Mouse (Mus musculus) duodenum, adult 2 months (tissue): ENCODE data around the gene Xrcc5. TPM values are rescaled to one million over a fixed set of nuclear protein-coding genes. Genes with fewer than 3 reads are reported as not detected.

ENCODE experiments used
- polyA plus RNA-seq: library from polyadenylated mRNA; depleted of rRNA; stranded (reverse); fragments of >200 nt; gene quantifications from 2 replicates; pipeline ENCODE4 v1.2.3, GENCODE M21; 2012; ENCODE audit warnings: low replicate concordance; rRNA removed

Gene Xrcc5
- polyA plus RNA-seq = 0.08 and 0.26 TPM in 2 replicates

GRCm38 (mm10) chr1:72307317-72307798 lies at the start of gene Xrcc5:
Gene Xrcc5 (plus strand): TSS chr1:72307421.

DNA sequence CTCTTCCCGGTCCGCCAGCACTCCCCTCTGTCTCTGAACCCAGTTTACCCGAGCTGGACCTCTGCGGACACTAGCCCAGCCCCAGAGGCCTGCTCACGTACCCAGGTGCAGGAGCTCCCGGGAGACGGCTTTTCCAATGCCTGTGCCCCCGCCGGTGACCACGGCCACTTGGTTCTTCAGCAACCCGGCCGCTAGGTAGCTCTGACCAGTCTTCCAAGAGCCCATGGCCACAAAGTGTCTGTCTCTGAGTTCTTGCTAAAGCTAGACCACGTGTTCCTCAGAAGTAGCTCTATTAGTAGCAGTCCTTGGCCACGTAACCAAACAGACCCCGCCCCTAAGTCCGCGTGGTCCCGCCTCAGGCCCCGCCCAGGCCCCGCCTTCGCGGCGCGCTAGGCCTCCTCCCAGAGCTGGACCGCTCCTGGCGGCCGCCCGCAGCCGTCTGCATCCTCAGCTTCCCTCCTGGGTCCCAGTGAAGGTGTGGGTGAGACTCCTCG lies 23.2 kb upstream of the Xrcc5 start, which contains the start of the genes Pecr and Tmem169:
Gene Pecr, minus strand, starts transcription at position 323 of the 494 bp plus-strand sequence.
Gene Tmem169, plus strand, starts transcription at position 378 of the 494 bp plus-strand sequence.

Other genes starting within 250 kb of the Xrcc5 start
- 0.71 and 3.9 TPM in 2 replicates for gene Mreg, start 95.1 kb upstream of the Xrcc5 start, polyA plus RNA-seq
- gene Pecr, start 23.1 kb upstream of the Xrcc5 start, polyA plus RNA-seq = 2.6 and 3.5 TPM in 2 replicates
- 0.04 and 0.16 TPM in 2 replicates for gene Tmem169, start 23.1 kb upstream of the Xrcc5 start, polyA plus RNA-seq
- gene March4, start 229.5 kb downstream of the Xrcc5 start, polyA plus RNA-seq = 0.18 TPM in 2 replicates